Mouse (Mus musculus): ENCODE measurements at regions not wholly inside any gene's neighbourhood (a gene's known extent, or its start where the extent isn't known, plus 50 kb on each side); places are given as distances from the start of the nearest gene placed in this dataset.

DNA sequence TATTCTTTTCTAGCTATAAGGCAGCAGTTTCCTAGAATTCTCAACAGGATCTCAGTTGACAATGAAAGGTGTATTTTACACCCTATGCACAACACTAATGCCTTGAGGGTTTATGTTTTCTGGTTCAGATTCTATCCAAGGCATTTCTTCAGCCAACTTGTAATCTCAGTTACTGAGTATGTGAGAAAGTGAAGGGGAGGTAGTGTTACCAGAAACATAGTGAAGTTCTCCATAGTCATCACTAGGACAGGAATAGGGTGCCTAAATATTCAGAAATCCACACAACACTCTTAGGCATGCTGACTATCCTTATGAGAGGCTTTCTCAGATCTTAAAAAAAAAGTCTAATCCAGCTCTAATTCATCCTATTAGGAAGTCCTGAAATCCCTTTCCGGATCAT lies 1228.2 kb upstream of the Cntnap5a start:
- Histone ChIP-seq H3K27ac (ENCODE audit: low read depth, low read length) (no peak overlapping the region), H3K4me2 (ENCODE audit: low read length) (no peak overlapping the region), H3K4me3 (ENCODE audit: low read length) (no peak overlapping the region), H3K36me3 (ENCODE audit: control insufficient read depth, insufficient read depth, low read length) (no peaks in the 10 kb centered on the region), H3K9me3 (ENCODE audit: control insufficient read depth, low read length) (no peaks in the 10 kb centered on the region), H3K9ac (ENCODE audit: low read depth, low read length) (no peak overlapping the region), H3K27me3 (replicated peaks; ENCODE audit: control insufficient read depth, insufficient read depth, low read length) (no peaks in the 10 kb centered on the region), H3K4me1 (ENCODE audit: control insufficient read depth, insufficient read depth, low read depth, low read length) (no peaks in the 10 kb centered on the region)
- no peak for ATAC-seq
- WGBS, result 93% methylated on average over 1 of the region's 1 CpGs

GRCm38 (mm10) chr1:114496455-114496854 lies 1188.1 kb upstream of the Cntnap5a start:
- no peaks in the 10 kb centered on the region for H3K4me1 ChIP-seq (ENCODE audit: control insufficient read depth, insufficient read depth, low read depth, low read length)
- H3K27me3 ChIP-seq (replicated peaks; ENCODE audit: control insufficient read depth, insufficient read depth, low read length), result no peaks in the 10 kb centered on the region
- no peak overlapping the region for H3K4me2 ChIP-seq (ENCODE audit: low read length)
- no peak overlapping the region for H3K27ac ChIP-seq (ENCODE audit: low read depth, low read length)
- no peak overlapping the region for H3K4me3 ChIP-seq (ENCODE audit: low read length)
- no peak overlapping the region for H3K9ac ChIP-seq (ENCODE audit: low read depth, low read length)
- 91% methylated on average over 1 of the region's 1 CpGs for WGBS
- H3K9me3 ChIP-seq (ENCODE audit: control insufficient read depth, low read length), result no peaks in the 10 kb centered on the region
- ATAC-seq, result no peak
- H3K36me3 ChIP-seq (ENCODE audit: control insufficient read depth, insufficient read depth, low read length), result no peaks in the 10 kb centered on the region

GRCm38 (mm10) chr1:114515709-114516108 lies 1168.8 kb upstream of the Cntnap5a start:
- ATAC-seq, result no peak
- Histone ChIP-seq H3K4me2 (ENCODE audit: low read length) (no peak overlapping the region), H3K4me1 (ENCODE audit: control insufficient read depth, insufficient read depth, low read depth, low read length) (no peaks in the 10 kb centered on the region), H3K9me3 (ENCODE audit: control insufficient read depth, low read length) (no peaks in the 10 kb centered on the region), H3K9ac (ENCODE audit: low read depth, low read length) (no peak overlapping the region), H3K27ac (ENCODE audit: low read depth, low read length) (no peak overlapping the region), H3K4me3 (ENCODE audit: low read length) (no peak overlapping the region), H3K27me3 (replicated peaks; ENCODE audit: control insufficient read depth, insufficient read depth, low read length) (no peaks in the 10 kb centered on the region), H3K36me3 (ENCODE audit: control insufficient read depth, insufficient read depth, low read length) (no peaks in the 10 kb centered on the region)
- 100% methylated on average over 1 of the region's 1 CpGs for WGBS

GRCm38 (mm10) chr1:114519860-114520259 lies 1164.7 kb upstream of the Cntnap5a start:
- ATAC-seq, result no peak
- Histone ChIP-seq H3K27me3 (replicated peaks; ENCODE audit: control insufficient read depth, insufficient read depth, low read length) (no peaks in the 10 kb centered on the region), H3K4me1 (ENCODE audit: control insufficient read depth, insufficient read depth, low read depth, low read length) (no peaks in the 10 kb centered on the region), H3K9me3 (ENCODE audit: control insufficient read depth, low read length) (no peaks in the 10 kb centered on the region), H3K9ac (ENCODE audit: low read depth, low read length) (no peak overlapping the region), H3K4me3 (ENCODE audit: low read length) (no peak overlapping the region), H3K27ac (ENCODE audit: low read depth, low read length) (no peak overlapping the region), H3K36me3 (ENCODE audit: control insufficient read depth, insufficient read depth, low read length) (no peaks in the 10 kb centered on the region), H3K4me2 (ENCODE audit: low read length) (no peak overlapping the region)

- peak; percentile 88 for ATAC-seq
- Histone ChIP-seq H3K9ac (ENCODE audit: low read depth, low read length) (no peak overlapping the region), H3K27ac (ENCODE audit: low read depth, low read length) (no peak overlapping the region), H3K36me3 (ENCODE audit: control insufficient read depth, insufficient read depth, low read length) (no peaks in the 10 kb centered on the region), H3K4me3 (ENCODE audit: low read length) (no peak overlapping the region), H3K27me3 (replicated peaks; ENCODE audit: control insufficient read depth, insufficient read depth, low read length) (no peaks in the 10 kb centered on the region), H3K4me1 (ENCODE audit: control insufficient read depth, insufficient read depth, low read depth, low read length) (no peaks in the 10 kb centered on the region), H3K4me2 (ENCODE audit: low read length) (no peak overlapping the region), H3K9me3 (ENCODE audit: control insufficient read depth, low read length) (no peaks in the 10 kb centered on the region)
- WGBS, result 52% methylated on average over 1 of the region's 1 CpGs
Measured at GRCm38 (mm10) chr1:114528545-114528944, 1156.0 kb upstream of the Cntnap5a start.

GRCm38 (mm10) chr1:114533881-114534280 lies 1150.7 kb upstream of the Cntnap5a start:
- H3K9me3 ChIP-seq (ENCODE audit: control insufficient read depth, low read length), result no peaks in the 10 kb centered on the region
- H3K36me3 ChIP-seq (ENCODE audit: control insufficient read depth, insufficient read depth, low read length), result no peaks in the 10 kb centered on the region
- H3K27me3 ChIP-seq (replicated peaks; ENCODE audit: control insufficient read depth, insufficient read depth, low read length), result no peaks in the 10 kb centered on the region
- no peak for ATAC-seq
- no peak overlapping the region for H3K9ac ChIP-seq (ENCODE audit: low read depth, low read length)
- no peaks in the 10 kb centered on the region for H3K4me1 ChIP-seq (ENCODE audit: control insufficient read depth, insufficient read depth, low read depth, low read length)
- H3K4me3 ChIP-seq (ENCODE audit: low read length), result no peak overlapping the region
- WGBS, result 76% methylated on average over 1 of the region's 1 CpGs
- no peak overlapping the region for H3K27ac ChIP-seq (ENCODE audit: low read depth, low read length)
- no peak overlapping the region for H3K4me2 ChIP-seq (ENCODE audit: low read length)

GRCm38 (mm10) chr1:114546997-114547396 lies 1137.6 kb upstream of the Cntnap5a start:
- H3K36me3 ChIP-seq (ENCODE audit: control insufficient read depth, insufficient read depth, low read length), result no peaks in the 10 kb centered on the region
- 61% methylated on average over 1 of the region's 1 CpGs for WGBS
- ATAC-seq, result no peak

DNA sequence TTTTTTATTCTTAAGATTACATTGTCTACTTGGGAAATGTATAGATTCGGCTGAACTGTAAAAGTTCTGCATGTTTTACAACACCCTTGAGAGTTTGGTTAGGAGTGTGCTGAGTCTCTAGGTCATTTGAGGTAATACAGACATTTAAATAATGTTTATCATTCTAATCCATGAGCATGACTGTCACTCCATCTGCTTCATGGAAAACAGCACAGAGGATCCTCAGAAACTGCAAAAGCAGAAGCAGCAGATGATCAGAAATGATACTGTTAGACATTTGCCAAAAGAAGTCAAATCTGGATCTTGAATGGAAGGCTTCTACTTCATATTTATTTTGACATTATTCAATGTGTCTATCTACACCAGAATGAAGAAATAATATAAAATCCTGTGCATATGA lies 1131.8 kb upstream of the Cntnap5a start:
- H3K4me1 ChIP-seq (ENCODE audit: control insufficient read depth, insufficient read depth, low read depth, low read length), result no peaks in the 10 kb centered on the region
- 87% methylated on average over 1 of the region's 1 CpGs for WGBS
- no peaks in the 10 kb centered on the region for H3K36me3 ChIP-seq (ENCODE audit: control insufficient read depth, insufficient read depth, low read length)
- no peak overlapping the region for H3K4me3 ChIP-seq (ENCODE audit: low read length)
- no peak overlapping the region for H3K9ac ChIP-seq (ENCODE audit: low read depth, low read length)
- no peak for ATAC-seq
- no peak overlapping the region for H3K4me2 ChIP-seq (ENCODE audit: low read length)
- H3K27ac ChIP-seq (ENCODE audit: low read depth, low read length), result no peak overlapping the region
- no peaks in the 10 kb centered on the region for H3K27me3 ChIP-seq (replicated peaks; ENCODE audit: control insufficient read depth, insufficient read depth, low read length)
- no peaks in the 10 kb centered on the region for H3K9me3 ChIP-seq (ENCODE audit: control insufficient read depth, low read length)

More at GRCm38 (mm10) chr1:114546997-114547396, 1137.6 kb upstream of the Cntnap5a start:
- no peak overlapping the region for H3K9ac ChIP-seq (ENCODE audit: low read depth, low read length)
- H3K4me1 ChIP-seq (ENCODE audit: control insufficient read depth, insufficient read depth, low read depth, low read length), result no peaks in the 10 kb centered on the region
- no peaks in the 10 kb centered on the region for H3K27me3 ChIP-seq (replicated peaks; ENCODE audit: control insufficient read depth, insufficient read depth, low read length)
- H3K4me2 ChIP-seq (ENCODE audit: low read length), result no peak overlapping the region
- no peak overlapping the region for H3K4me3 ChIP-seq (ENCODE audit: low read length)
- H3K9me3 ChIP-seq (ENCODE audit: control insufficient read depth, low read length), result no peaks in the 10 kb centered on the region
- no peak overlapping the region for H3K27ac ChIP-seq (ENCODE audit: low read depth, low read length)

GRCm38 (mm10) chr1:114554453-114554852 lies 1130.1 kb upstream of the Cntnap5a start:
- no peak overlapping the region for H3K27ac ChIP-seq (ENCODE audit: low read depth, low read length)
- 71% methylated on average over 2 of the region's 2 CpGs for WGBS
- H3K9me3 ChIP-seq (ENCODE audit: control insufficient read depth, low read length), result no peaks in the 10 kb centered on the region

More at GRCm38 (mm10) chr1:114554453-114554852, 1130.1 kb upstream of the Cntnap5a start:
- H3K4me3 ChIP-seq (ENCODE audit: low read length), result no peak overlapping the region
- no peaks in the 10 kb centered on the region for H3K4me1 ChIP-seq (ENCODE audit: control insufficient read depth, insufficient read depth, low read depth, low read length)
- no peak for ATAC-seq
- H3K4me2 ChIP-seq (ENCODE audit: low read length), result no peak overlapping the region
- H3K9ac ChIP-seq (ENCODE audit: low read depth, low read length), result no peak overlapping the region
- H3K36me3 ChIP-seq (ENCODE audit: control insufficient read depth, insufficient read depth, low read length), result no peaks in the 10 kb centered on the region
- H3K27me3 ChIP-seq (replicated peaks; ENCODE audit: control insufficient read depth, insufficient read depth, low read length), result no peaks in the 10 kb centered on the region
